Mouse (Mus musculus) heart, embryonic 10.5 days (tissue): ENCODE results near the gene 1700025F22Rik. TPM values are rescaled to one million over a fixed set of nuclear protein-coding genes. Genes with fewer than 3 reads are reported as not detected.
A peak's percentile ranks its signal among the peaks of the same experiment; 100 is the strongest.
"Not testable (repeated sequence)": the region's sequence is repeated elsewhere in the genome, so short reads cannot be mapped to it uniquely, and the experiment has no call there.

Source experiments
- DNase-seq: peaks from one replicate; pipeline ENCODE4 v3.0.0-alpha.2; 2017; ENCODE audit warnings: low spot score
- H3K27ac ChIP-seq: fragments of 300-500 bp; sonication (generic); 2 replicates; pipeline ENCODE4 v1.5.1; 2016; ENCODE audit warnings: mild to moderate bottlenecking
- H3K27me3 ChIP-seq: fragments of 300-500 bp; sonication (generic); 2 replicates; pipeline ENCODE4 v1.6.1; 2016; ENCODE audit warnings: mild to moderate bottlenecking; ENCODE audit not compliant: poor library complexity, insufficient read depth, severe bottlenecking
- H3K36me3 ChIP-seq: fragments of 300-500 bp; sonication (generic); 2 replicates; pipeline ENCODE4 v1.6.1; 2016; ENCODE audit warnings: mild to moderate bottlenecking, moderate library complexity
- H3K4me1 ChIP-seq: fragments of 300-500 bp; sonication (generic); 2 replicates; pipeline ENCODE4 v1.6.1; 2016; ENCODE audit warnings: mild to moderate bottlenecking
- H3K4me3 ChIP-seq: fragments of 300-500 bp; sonication (generic); 2 replicates; pipeline ENCODE4 v1.5.1; 2016; ENCODE audit warnings: mild to moderate bottlenecking, moderate library complexity
- H3K9me3 ChIP-seq: fragments of 300-500 bp; sonication (generic); 2 replicates; pipeline ENCODE4 v1.6.1; 2016; ENCODE audit warnings: mild to moderate bottlenecking, moderate library complexity
- WGBS: fragments of 180-500 bp; shearing (Covaris S2); methylation state at CpG from one replicate; pipeline ENCODE4 v1.1.7; 2016; 5-methylcytosine and 5-hydroxymethylcytosine counted together
- polyA plus RNA-seq: library from polyadenylated mRNA; unstranded; fragments of >200 nt; fragmentation: Nextera tagmentation; extraction: Ambion mirVana; gene quantifications from 2 replicates; pipeline ENCODE4 v1.2.1, GENCODE M21; 2016

1700025F22Rik gene
- polyA plus RNA-seq = not detected in 2 replicates

DNA sequence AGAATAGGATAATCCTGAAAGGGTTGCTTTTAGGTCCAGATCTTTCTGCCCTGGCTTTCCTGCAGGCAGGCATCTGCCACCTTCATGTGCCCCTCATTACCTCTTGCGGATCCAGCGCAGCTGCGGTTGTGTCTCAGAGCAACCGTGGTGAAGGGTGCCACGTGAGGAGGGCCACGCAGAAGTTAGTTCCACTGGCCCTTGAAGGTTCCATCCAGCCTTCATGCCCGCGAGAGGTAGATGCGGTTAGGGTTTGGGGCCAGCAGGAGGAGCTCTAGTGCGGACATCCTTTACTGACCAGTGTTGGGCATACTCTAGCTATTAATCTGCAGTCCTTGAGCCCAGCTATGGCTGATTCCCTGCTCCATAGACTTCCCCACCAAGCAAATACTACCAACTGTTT is at the start of gene 1700025F22Rik:
1700025F22Rik (minus strand) TSS at position 149 of the 400 bp plus-strand sequence.
- Histone ChIP-seq H3K4me3 (no peak within 1 kb of the TSS), H3K27ac (no peak within 1 kb of the TSS), H3K36me3 (no peaks in the 10 kb centered on the region), H3K9me3 (no peaks in the 10 kb centered on the region), H3K4me1 (no peaks in the 10 kb centered on the region), H3K27me3 (no peaks in the 10 kb centered on the region)
- WGBS = 32% methylated on average over 10 of the region's 10 CpGs
- DNase-seq = no peak

DNA sequence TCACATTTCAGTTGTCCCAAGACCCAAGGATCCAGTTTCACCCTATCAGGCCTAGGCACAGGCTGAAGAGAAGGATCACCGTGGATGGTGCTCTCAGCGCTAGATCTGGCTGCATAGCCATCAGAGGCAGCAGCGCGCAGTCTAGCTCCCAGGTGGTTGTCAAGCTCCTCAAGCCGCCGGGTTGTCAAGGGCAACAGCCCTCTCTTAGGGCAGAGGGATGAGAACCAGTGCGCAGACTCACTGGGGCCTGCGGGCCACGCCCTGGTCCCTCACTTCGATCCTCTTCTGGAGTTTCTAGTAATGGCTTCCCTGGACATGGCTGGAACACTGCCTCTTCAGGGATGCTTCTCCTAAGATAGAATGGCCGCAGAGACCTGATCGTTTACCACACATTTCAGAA is 31.4 kb upstream of the 1700025F22Rik start, which contains the start of gene Ms4a13:
Ms4a13 (minus strand) TSS at position 192 of the 400 bp plus-strand sequence.
- Histone ChIP-seq H3K27me3 (no peaks in the 10 kb centered on the region), H3K27ac (no peak within 1 kb of the TSS), H3K9me3 (no peaks in the 10 kb centered on the region), H3K4me3 (no peak within 1 kb of the TSS), H3K4me1 (no peaks in the 10 kb centered on the region), H3K36me3 (no peaks in the 10 kb centered on the region)
- DNase-seq = no peak
- WGBS = 52% methylated on average over 12 of the region's 12 CpGs

DNA sequence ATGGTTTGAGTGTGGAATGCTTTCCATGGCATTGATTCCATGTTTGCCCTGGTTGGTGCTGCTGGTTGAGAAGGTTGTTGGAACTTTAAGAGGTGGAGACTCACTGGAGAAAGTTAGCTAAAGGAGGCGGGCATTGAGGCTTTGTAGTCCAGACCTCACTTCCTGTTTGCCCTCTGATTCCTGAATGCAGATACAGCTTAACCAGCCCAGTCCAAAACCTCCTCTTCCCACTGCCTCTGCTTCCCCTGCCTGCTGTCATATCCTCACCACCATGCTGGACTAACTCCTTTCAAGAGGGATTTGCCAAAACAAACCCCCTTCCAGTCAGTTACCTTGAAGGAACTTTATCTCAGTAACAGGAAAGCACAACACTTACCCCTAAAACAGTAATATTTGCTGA is 27.4 kb upstream of the 1700025F22Rik start:
- 60% methylated on average over 1 of the region's 1 CpGs for WGBS
- no peaks in the 10 kb centered on the region for H3K36me3 ChIP-seq
- no peaks in the 10 kb centered on the region for H3K4me1 ChIP-seq
- no peaks in the 10 kb centered on the region for H3K27me3 ChIP-seq
- no peak overlapping the region for H3K4me3 ChIP-seq
- H3K27ac ChIP-seq = no peak overlapping the region
- no peak for DNase-seq
- no peaks in the 10 kb centered on the region for H3K9me3 ChIP-seq

DNA sequence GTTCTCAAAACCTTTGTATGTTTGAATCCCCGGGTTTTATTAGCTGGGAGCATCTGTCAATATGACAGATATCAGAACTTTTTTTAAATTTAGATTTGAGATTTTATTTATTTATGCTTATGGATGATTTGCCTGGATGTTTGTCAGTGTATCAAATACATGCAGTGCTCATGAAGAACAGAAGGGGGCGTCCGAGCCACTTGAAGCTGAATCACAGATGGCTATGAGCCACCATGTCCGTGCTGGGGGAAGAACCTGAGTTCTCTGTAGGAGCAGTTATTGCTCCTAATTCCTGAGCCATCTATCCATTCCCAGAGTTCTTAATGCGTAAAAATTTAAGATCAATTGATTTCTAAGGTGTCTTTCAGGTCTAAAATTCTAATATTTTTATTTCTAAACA is 19.0 kb upstream of the 1700025F22Rik start:
- no peak for DNase-seq
- WGBS = 15% methylated on average over 5 of the region's 5 CpGs
- H3K27ac ChIP-seq = no peak overlapping the region
- no peaks in the 10 kb centered on the region for H3K27me3 ChIP-seq
- H3K4me3 ChIP-seq = no peak overlapping the region
- H3K36me3 ChIP-seq = no peaks in the 10 kb centered on the region
- H3K9me3 ChIP-seq = no peaks in the 10 kb centered on the region
- H3K4me1 ChIP-seq = no peaks in the 10 kb centered on the region

DNA sequence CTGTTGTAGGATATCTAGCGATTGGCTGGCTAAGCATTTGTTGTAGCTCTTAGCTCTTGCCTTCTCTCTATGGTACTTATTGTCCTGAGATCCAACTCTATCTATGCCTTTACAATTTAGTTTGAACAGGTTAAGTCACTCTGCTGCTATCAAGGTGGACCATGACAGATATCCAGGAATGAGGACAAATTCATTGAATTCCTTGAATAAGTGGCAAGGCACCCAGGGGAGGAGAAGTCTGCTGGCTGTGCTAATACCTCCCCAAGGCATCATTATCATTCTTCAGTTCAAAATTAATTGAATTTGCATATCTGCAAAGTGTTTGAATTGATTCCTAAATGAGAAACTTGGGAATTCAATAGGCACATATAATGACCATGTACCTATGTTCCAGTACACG is 12.3 kb upstream of the 1700025F22Rik start:
- WGBS = 73% methylated on average over 2 of the region's 2 CpGs
- H3K4me1 ChIP-seq = no peaks in the 10 kb centered on the region
- H3K36me3 ChIP-seq = no peaks in the 10 kb centered on the region
- no peaks in the 10 kb centered on the region for H3K27me3 ChIP-seq
- no peak overlapping the region for H3K4me3 ChIP-seq
- H3K9me3 ChIP-seq = no peaks in the 10 kb centered on the region
- H3K27ac ChIP-seq = no peak overlapping the region
- DNase-seq = no peak

DNA sequence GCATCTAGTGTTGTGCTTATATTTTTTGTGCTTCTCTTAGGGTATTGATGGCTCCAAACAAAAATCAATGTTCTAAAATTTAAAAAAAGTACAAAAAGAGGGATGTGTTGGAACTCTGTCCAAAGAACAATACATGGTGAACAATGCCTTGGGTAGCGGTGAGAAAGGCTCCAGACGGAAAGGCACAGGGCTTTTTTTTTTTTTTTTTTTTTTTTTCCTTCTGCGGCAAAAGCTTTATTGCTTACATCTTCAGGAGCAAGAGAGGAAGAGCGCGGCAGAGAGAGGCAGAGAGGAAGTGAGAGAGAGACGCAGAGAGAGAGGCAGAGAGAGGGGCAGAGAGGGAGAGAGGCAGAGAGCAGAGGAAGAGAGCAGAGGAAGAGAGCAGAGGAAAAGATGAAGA is 7.2 kb downstream of the 1700025F22Rik start:
- H3K36me3 ChIP-seq, DNase-seq, H3K27ac ChIP-seq, H3K27me3 ChIP-seq, H3K4me1 ChIP-seq, H3K4me3 ChIP-seq, H3K9me3 ChIP-seq: not testable (repeated sequence)
- WGBS = 82% methylated on average over 6 of the region's 6 CpGs

DNA sequence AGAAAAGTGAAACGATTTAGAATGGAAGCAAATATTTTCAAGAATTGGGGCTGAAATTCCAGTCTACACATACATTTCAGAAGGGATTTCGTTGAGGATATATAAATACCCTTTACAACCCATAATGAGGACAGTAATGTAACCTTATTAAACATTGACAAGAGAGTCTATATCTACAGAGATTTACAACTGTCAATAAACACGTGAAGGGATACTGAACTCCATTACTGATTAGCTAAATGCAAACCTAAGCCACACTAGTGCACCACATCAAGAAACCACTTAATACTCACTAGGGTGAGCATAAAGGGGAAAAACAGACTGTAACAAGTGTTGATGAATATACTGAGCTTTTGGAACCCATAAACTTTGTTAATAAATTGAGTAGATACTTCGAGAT is 29.8 kb downstream of the 1700025F22Rik start:
- H3K27ac ChIP-seq = no peak overlapping the region
- H3K27me3 ChIP-seq = no peaks in the 10 kb centered on the region
- H3K4me3 ChIP-seq = no peak overlapping the region
- no peaks in the 10 kb centered on the region for H3K9me3 ChIP-seq
- no peaks in the 10 kb centered on the region for H3K36me3 ChIP-seq
- H3K4me1 ChIP-seq = no peaks in the 10 kb centered on the region
- no peak for DNase-seq
- WGBS = 62% methylated on average over 4 of the region's 4 CpGs

DNA sequence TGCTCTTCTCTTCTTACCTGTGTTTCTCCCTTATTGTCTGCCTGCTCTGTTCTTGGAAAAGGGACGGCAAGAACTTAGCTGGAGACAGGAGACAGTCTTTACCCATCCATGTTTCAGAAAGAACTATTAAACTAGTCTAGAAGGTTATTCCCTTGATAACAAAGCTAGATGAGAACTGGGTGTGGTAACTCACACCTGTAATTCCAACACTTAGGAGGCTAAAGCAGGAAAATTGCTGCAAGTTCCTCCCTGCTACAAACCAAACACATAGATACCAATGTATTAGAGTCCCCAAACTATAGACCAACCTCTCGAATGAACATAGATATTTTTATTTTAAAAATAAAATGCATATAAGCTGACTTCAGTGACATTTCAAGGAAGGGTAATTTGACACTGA is 30.3 kb downstream of the 1700025F22Rik start:
- DNase-seq = no peak
- 82% methylated on average over 2 of the region's 2 CpGs for WGBS
- H3K9me3 ChIP-seq = no peaks in the 10 kb centered on the region
- H3K27me3 ChIP-seq = no peaks in the 10 kb centered on the region
- H3K27ac ChIP-seq = no peak overlapping the region
- no peak overlapping the region for H3K4me3 ChIP-seq
- H3K4me1 ChIP-seq = no peaks in the 10 kb centered on the region
- no peaks in the 10 kb centered on the region for H3K36me3 ChIP-seq

DNA sequence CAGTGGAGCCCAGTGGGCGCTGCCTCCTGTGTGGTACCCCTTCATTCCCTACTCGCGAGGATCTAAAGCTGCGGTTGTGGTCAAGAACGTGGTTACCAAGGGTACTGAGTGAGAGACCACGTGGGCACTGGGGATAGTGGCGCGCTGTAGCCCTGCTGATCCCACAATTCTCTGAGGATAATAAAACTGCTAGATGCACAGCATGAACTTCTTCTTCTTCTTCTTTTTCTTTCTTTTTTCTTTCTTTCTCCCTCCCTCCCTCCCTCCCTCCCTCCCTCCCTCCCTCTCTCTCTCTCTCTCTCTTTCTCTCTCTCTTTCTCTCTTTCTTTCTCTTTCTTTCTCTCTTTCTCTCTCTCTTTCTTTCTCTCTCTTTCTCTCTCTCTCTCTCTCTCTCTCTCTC is 34.3 kb downstream of the 1700025F22Rik start, which contains the start of gene 1700017D01Rik:
1700017D01Rik (minus strand) TSS at position 101 of the 400 bp plus-strand sequence.
- 83% methylated on average over 8 of the region's 8 CpGs for WGBS
- not testable (repeated sequence) for H3K4me1 ChIP-seq

DNA sequence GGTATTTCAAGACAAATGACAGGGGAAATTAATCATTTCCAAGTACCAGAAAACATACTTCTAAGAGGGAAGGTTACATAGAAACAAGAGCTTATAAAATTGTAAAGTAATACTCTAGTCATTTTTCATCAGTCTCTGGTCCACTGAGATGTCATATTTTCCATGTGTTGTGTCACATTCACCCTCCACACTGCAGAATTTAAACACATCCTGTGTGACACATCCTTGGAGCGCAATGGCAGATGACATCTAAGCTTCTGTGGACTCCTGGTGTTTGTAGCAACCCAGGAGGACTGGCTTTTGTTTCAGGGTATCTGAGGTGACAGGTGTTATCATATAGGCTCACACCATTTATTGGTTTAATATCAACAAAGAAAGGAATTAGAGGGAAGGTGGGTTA is 35.4 kb downstream of the 1700025F22Rik start:
- Histone ChIP-seq H3K27me3 (no peaks in the 10 kb centered on the region), H3K4me3 (no peak overlapping the region), H3K4me1 (no peaks in the 10 kb centered on the region), H3K36me3 (no peaks in the 10 kb centered on the region), H3K9me3 (no peaks in the 10 kb centered on the region), H3K27ac (no peak overlapping the region)
- 84% methylated on average over 1 of the region's 1 CpGs for WGBS
- no peak for DNase-seq

More for the DNA sequence above, 34.3 kb downstream of the 1700025F22Rik start, which contains the start of gene 1700017D01Rik:
- not testable (repeated sequence) for H3K27me3 ChIP-seq, H3K27ac ChIP-seq, H3K9me3 ChIP-seq, H3K36me3 ChIP-seq, H3K4me3 ChIP-seq, DNase-seq

DNA sequence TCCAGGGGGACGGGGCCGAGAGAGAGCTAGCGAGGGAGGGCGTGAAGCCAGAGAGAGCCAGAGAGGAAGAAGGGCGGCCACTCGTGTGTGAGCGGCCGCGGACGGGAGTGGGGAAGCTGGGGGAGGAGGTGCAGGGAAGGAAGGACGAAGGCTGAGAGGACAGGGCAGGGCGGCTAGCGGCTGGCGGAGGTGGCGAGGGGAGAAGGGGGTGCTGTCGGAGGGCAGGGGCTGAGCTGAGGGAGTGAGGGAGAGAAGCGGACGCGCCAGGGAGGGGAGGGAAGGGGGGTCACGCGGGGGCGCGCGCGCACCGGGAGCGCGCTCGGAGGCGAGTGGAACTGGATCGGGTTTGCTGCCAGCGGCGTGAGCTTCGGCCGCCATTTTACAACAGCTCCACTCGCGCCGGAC is 44.1 kb downstream of the 1700025F22Rik start:
- not testable (repeated sequence) for DNase-seq, H3K27me3 ChIP-seq, H3K9me3 ChIP-seq, H3K4me1 ChIP-seq, H3K36me3 ChIP-seq
- H3K4me3 ChIP-seq = peak overlapping the region; percentile 53
- 0 out of 2 replicates have a peak overlapping the region, but pooled peaks have one; percentile 42 for H3K27ac ChIP-seq
- 3% methylated on average over 18 of the region's 38 CpGs for WGBS

DNA sequence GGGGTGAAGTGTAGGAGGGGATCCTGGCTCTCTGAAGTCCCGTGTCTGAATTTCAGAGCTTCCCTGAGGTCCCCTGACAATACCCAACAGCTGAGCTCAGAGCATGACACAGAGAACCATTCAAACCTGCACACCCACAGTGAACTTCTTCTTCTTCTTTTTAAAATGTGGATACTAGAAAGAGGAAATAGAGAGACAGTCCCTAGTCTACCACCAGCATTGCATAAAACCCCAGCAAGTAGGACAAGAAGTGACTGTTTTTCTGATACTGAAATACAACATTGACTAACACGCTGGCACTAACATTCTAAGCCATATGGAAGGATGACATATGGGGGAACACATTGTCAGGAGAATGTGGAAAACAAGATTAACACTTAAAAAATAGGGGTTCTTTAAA is 45.8 kb downstream of the 1700025F22Rik start:
- Histone ChIP-seq H3K4me3 (no peak overlapping the region), H3K36me3 (no peaks in the 10 kb centered on the region), H3K9me3 (no peaks in the 10 kb centered on the region), H3K27ac (no peak overlapping the region), H3K4me1 (no peaks in the 10 kb centered on the region), H3K27me3 (peaks cover 4% of the 10 kb centered on the region; the same call in 1 of the 2 replicates)
- no peak for DNase-seq
- WGBS = 86% methylated on average over 2 of the region's 2 CpGs

DNA sequence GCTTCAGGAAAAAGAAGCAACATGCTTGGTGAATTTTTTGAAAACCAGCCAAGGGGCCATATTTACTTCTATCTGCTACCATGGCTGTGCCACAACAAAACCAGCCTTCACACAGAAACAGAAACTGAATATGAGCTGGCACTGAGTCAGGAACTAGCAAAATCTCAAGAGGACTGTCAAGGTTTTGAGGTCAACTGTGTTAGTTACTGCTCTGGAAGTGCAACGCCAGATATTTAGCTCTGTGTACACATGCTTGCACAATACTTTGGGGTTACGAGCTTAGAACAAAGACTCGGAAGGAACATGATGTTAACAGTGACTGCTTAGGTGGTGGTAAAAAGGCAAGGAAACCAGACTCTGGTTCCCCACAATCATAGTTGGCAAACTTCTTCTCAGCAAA is 57.4 kb downstream of the 1700025F22Rik start:
- H3K27ac ChIP-seq = no peak overlapping the region
- no peak overlapping the region for H3K4me3 ChIP-seq
- no peaks in the 10 kb centered on the region for H3K27me3 ChIP-seq
- 87% methylated on average over 3 of the region's 3 CpGs for WGBS
- no peaks in the 10 kb centered on the region for H3K4me1 ChIP-seq
- H3K36me3 ChIP-seq = no peaks in the 10 kb centered on the region
- H3K9me3 ChIP-seq = no peaks in the 10 kb centered on the region
- DNase-seq = no peak

DNA sequence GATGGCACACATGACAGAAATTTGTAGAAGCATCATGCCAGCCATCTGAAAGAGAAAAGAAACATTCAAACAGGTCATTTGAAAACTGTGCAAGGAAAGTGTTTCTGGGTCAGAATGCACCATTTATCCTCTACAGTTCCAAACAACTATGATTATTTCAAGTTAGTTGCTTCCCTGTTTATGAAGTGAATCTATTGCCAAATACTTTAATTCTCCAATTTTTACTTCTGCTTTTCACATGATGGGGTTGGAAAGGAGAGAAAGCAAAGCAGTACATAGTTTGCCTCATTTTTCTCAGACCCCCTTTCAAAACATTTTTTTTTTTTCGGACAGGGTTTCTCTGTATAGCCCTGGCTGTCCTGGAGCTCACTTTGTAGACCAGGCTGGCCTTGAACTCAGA is 63.2 kb downstream of the 1700025F22Rik start:
- DNase-seq = no peak
- no peaks in the 10 kb centered on the region for H3K27me3 ChIP-seq
- H3K9me3 ChIP-seq = no peaks in the 10 kb centered on the region
- 65% methylated on average over 1 of the region's 1 CpGs for WGBS
- H3K27ac ChIP-seq = no peak overlapping the region
- H3K4me1 ChIP-seq = no peaks in the 10 kb centered on the region
- H3K4me3 ChIP-seq = no peak overlapping the region
- H3K36me3 ChIP-seq = no peaks in the 10 kb centered on the region
